Mouse (Mus musculus) heart, embryonic 10.5 days (tissue): ENCODE results near the gene Cald1. TPM values are rescaled to one million over a fixed set of nuclear protein-coding genes. Genes with fewer than 3 reads are reported as not detected.

Source experiments
- DNase-seq: peaks from one replicate; pipeline ENCODE4 v3.0.0-alpha.2; 2017; ENCODE audit warnings: low spot score
- H3K27ac ChIP-seq: fragments of 300-500 bp; sonication (generic); 2 replicates; pipeline ENCODE4 v1.5.1; 2016; ENCODE audit warnings: mild to moderate bottlenecking
- H3K27me3 ChIP-seq: fragments of 300-500 bp; sonication (generic); 2 replicates; pipeline ENCODE4 v1.6.1; 2016; ENCODE audit warnings: mild to moderate bottlenecking; ENCODE audit not compliant: poor library complexity, insufficient read depth, severe bottlenecking
- H3K36me3 ChIP-seq: fragments of 300-500 bp; sonication (generic); 2 replicates; pipeline ENCODE4 v1.6.1; 2016; ENCODE audit warnings: mild to moderate bottlenecking, moderate library complexity
- H3K4me1 ChIP-seq: fragments of 300-500 bp; sonication (generic); 2 replicates; pipeline ENCODE4 v1.6.1; 2016; ENCODE audit warnings: mild to moderate bottlenecking
- H3K4me3 ChIP-seq: fragments of 300-500 bp; sonication (generic); 2 replicates; pipeline ENCODE4 v1.5.1; 2016; ENCODE audit warnings: mild to moderate bottlenecking, moderate library complexity
- H3K9me3 ChIP-seq: fragments of 300-500 bp; sonication (generic); 2 replicates; pipeline ENCODE4 v1.6.1; 2016; ENCODE audit warnings: mild to moderate bottlenecking, moderate library complexity
- WGBS: fragments of 180-500 bp; shearing (Covaris S2); methylation state at CpG from one replicate; pipeline ENCODE4 v1.1.7; 2016; 5-methylcytosine and 5-hydroxymethylcytosine counted together
- polyA plus RNA-seq: library from polyadenylated mRNA; unstranded; fragments of >200 nt; fragmentation: Nextera tagmentation; extraction: Ambion mirVana; gene quantifications from 2 replicates; pipeline ENCODE4 v1.2.1, GENCODE M21; 2016

Gene Cald1
- polyA plus RNA-seq, 1 experiment from 2014 or later = 189 TPM

- DNase-seq = no peak
- 84% methylated on average over 9 of the region's 9 CpGs for WGBS
- no peaks in the 10 kb centered on the region for H3K36me3 ChIP-seq
- no peaks in the 10 kb centered on the region for H3K27me3 ChIP-seq
- no peaks in the 10 kb centered on the region for H3K9me3 ChIP-seq
- H3K27ac ChIP-seq = no peak overlapping the region
- no peak overlapping the region for H3K4me3 ChIP-seq
- H3K4me1 ChIP-seq = peaks cover 45% of the 10 kb centered on the region
These were observed 133.2 kb downstream of the Cald1 start for GRCm38 (mm10) chr6:34731529-34731928.

- Histone ChIP-seq H3K9me3 (no peaks in the 10 kb centered on the region), H3K27ac (peak overlapping the region; percentile 7; the same call in 1 of the 2 replicates), H3K4me3 (no peak overlapping the region), H3K27me3 (no peaks in the 10 kb centered on the region), H3K4me1 (peaks cover 21% of the 10 kb centered on the region), H3K36me3 (no peaks in the 10 kb centered on the region)
- no peak for DNase-seq
- 63% methylated on average over 13 of the region's 13 CpGs for WGBS
These were observed 136.8 kb downstream of the Cald1 start for GRCm38 (mm10) chr6:34734940-34735695.

DNA sequence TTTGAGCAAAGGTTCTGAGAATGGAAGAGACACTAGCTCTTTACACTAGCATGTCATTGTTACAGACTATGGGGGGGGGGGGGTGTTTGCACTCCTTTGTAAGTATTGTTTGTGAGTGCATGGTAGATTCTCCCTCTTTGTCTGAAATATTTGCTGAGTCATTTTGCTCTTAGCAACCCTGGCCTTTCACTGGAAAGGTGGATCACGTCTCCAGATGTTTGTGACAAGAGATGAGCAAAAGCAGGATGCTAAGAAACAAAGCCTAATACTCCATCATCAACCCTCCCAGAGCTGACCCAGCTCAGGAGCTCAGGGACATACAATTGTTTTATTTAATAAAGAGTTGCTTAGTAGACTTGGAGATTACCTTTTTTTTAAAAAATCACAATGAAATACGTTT, 138.6 kb downstream of the Cald1 start:
- no peaks in the 10 kb centered on the region for H3K27me3 ChIP-seq
- H3K27ac ChIP-seq = no peak overlapping the region
- peaks cover 7% of the 10 kb centered on the region; the same call in 1 of the 2 replicates for H3K4me1 ChIP-seq
- DNase-seq = no peak
- no peak overlapping the region for H3K4me3 ChIP-seq
- WGBS = 66% methylated on average over 2 of the region's 2 CpGs
- peaks cover 9% of the 10 kb centered on the region for H3K36me3 ChIP-seq
- H3K9me3 ChIP-seq = no peaks in the 10 kb centered on the region

DNA sequence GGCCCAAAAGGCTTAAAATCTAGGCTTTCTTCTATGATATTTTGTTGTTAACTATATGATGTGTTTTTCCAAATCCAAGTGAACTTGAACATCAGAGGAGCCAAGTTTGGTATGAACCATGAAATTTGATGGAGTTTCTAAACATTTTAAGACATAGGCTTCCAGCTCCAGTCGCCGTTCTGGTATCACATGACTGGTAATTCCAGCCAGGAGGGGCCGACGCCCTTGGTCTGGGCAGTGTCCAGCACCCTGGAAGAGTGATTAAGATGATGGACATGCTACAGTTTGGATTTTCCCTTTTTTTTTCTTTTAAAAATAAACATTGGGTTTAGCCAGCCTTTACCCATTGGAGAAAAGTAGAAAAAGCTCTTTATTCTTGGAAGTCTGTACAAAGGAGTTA, 145.6 kb downstream of the Cald1 start:
- 78% methylated on average over 4 of the region's 4 CpGs for WGBS
- Histone ChIP-seq H3K27ac (no peak overlapping the region), H3K4me3 (no peak overlapping the region), H3K27me3 (no peaks in the 10 kb centered on the region), H3K36me3 (peaks cover 65% of the 10 kb centered on the region), H3K4me1 (peaks cover 8% of the 10 kb centered on the region), H3K9me3 (no peaks in the 10 kb centered on the region)
- DNase-seq = no peak

DNA sequence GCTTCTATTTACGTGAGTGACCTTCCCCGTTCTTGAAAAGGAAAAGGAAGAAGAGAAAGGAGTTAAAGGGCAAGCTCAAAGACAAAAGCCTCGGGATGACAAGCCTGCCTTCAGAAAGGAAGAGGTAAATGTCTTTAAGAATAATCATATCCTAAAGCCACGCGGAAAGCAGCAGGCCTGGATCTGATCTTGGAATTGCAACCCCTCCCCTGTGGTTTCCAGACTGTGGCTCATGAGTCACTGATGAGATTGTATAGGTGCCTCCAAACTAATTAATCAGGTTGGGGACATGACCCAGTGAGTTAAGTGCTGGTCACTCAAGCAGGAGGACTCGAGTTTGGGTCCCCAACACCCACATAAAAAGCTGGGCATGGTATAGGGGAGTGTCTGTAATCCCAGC, 149.5 kb downstream of the Cald1 start:
- Histone ChIP-seq H3K36me3 (peaks cover 65% of the 10 kb centered on the region), H3K9me3 (no peaks in the 10 kb centered on the region)

GRCm38 (mm10) chr6:34748566-34748965, 150.3 kb downstream of the Cald1 start:
- DNase-seq = no peak
- H3K9me3 ChIP-seq = no peaks in the 10 kb centered on the region
- WGBS = 90% methylated on average over 11 of the region's 11 CpGs
- no peak overlapping the region for H3K4me3 ChIP-seq
- H3K27ac ChIP-seq = no peak overlapping the region
- no peaks in the 10 kb centered on the region for H3K27me3 ChIP-seq
- H3K4me1 ChIP-seq = peaks cover 28% of the 10 kb centered on the region
- peaks cover 62% of the 10 kb centered on the region for H3K36me3 ChIP-seq

More for the DNA sequence above, 149.5 kb downstream of the Cald1 start:
- peaks cover 28% of the 10 kb centered on the region for H3K4me1 ChIP-seq
- H3K27me3 ChIP-seq = no peaks in the 10 kb centered on the region
- H3K4me3 ChIP-seq = no peak overlapping the region
- DNase-seq = no peak
- H3K27ac ChIP-seq = no peak overlapping the region
- WGBS = 70% methylated on average over 6 of the region's 6 CpGs

- Histone ChIP-seq H3K9me3 (no peaks in the 10 kb centered on the region), H3K4me1 (peaks cover 28% of the 10 kb centered on the region), H3K27ac (no peak overlapping the region), H3K36me3 (peaks cover 60% of the 10 kb centered on the region), H3K4me3 (no peak overlapping the region), H3K27me3 (no peaks in the 10 kb centered on the region)
- WGBS = 61% methylated on average over 6 of the region's 6 CpGs
- DNase-seq = no peak
These were observed 151.2 kb downstream of the Cald1 start for GRCm38 (mm10) chr6:34749526-34749925.

- Histone ChIP-seq H3K27me3 (no peaks in the 10 kb centered on the region), H3K36me3 (peaks cover 56% of the 10 kb centered on the region), H3K4me3 (no peak overlapping the region), H3K4me1 (peaks cover 28% of the 10 kb centered on the region), H3K9me3 (no peaks in the 10 kb centered on the region), H3K27ac (peak overlapping the region; percentile 29; the same call in 1 of the 2 replicates)
- WGBS = 58% methylated on average over 7 of the region's 7 CpGs
- no peak for DNase-seq
These were observed 152.3 kb downstream of the Cald1 start for GRCm38 (mm10) chr6:34750487-34751120.

DNA sequence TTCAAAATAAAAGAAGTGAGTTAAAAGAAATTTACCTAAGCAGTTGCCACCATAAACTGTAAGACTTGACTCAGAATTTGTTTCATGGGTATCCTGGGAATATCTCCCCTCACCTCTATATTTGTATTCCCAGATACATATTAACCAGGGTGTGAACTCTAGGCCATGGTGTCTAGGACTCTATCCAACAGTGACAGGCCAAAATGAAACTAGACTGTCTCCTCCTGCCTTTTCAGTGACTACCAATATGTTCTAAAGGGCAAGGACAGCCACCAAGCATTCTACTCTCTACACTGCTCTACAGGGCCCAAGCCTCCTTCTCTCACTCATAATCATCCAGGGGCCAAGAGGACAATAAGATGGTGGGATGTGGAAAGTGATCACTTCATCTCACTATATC, 153.3 kb downstream of the Cald1 start:
- no peak overlapping the region for H3K27ac ChIP-seq
- no peak overlapping the region for H3K4me3 ChIP-seq
- H3K9me3 ChIP-seq = no peaks in the 10 kb centered on the region
- DNase-seq = no peak
- peaks cover 56% of the 10 kb centered on the region for H3K36me3 ChIP-seq
- no peaks in the 10 kb centered on the region for H3K27me3 ChIP-seq
- H3K4me1 ChIP-seq = peaks cover 28% of the 10 kb centered on the region

DNA sequence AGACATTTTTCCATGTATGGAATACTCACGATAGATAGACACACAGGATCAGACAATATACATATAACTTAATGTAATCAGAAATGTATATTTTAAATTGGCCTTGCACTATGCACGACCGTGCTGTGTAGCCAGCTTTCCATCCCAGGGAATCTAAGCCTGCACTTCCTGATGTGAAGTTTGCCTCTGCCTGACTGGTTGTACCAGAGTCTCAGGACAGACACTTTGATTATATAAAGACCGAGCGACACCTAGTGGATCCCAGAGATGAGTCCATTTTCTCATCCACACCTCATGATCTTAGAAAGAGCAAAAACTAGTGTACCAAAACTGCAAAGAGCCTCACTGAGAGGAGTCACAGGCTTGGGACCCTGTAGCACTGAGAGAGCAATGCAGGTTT, 156.1 kb downstream of the Cald1 start:
- Histone ChIP-seq H3K27ac (no peak overlapping the region), H3K27me3 (no peaks in the 10 kb centered on the region), H3K36me3 (peaks cover 61% of the 10 kb centered on the region), H3K4me1 (peaks cover 15% of the 10 kb centered on the region; the same call in 1 of the 2 replicates), H3K4me3 (no peak overlapping the region), H3K9me3 (no peaks in the 10 kb centered on the region)
- peak; percentile 81 for DNase-seq
- 40% methylated on average over 5 of the region's 5 CpGs for WGBS

DNA sequence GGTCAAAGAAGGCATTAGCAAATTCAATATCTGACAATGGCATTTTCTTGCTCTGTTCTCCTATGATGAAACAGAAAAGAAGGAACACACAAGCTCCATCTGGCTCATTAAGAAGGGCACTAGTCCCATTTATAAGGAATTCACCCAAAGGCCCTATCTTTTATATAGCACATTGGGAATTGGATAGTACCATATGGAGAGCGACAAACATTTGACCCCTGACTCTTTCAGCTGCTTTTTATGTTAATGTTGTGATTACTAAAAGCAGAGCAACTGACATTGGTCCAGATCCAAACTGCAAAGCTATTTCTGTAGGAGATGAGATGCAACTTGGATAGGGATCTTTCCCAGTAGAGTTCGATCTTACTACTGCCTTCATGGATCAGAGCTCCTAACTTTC, 160.0 kb downstream of the Cald1 start:
- Histone ChIP-seq H3K27ac (no peak overlapping the region), H3K36me3 (peaks cover 83% of the 10 kb centered on the region), H3K4me3 (no peak overlapping the region), H3K27me3 (no peaks in the 10 kb centered on the region), H3K9me3 (no peaks in the 10 kb centered on the region), H3K4me1 (no peaks in the 10 kb centered on the region)
- DNase-seq = no peak
- WGBS = 87% methylated on average over 2 of the region's 2 CpGs

DNA sequence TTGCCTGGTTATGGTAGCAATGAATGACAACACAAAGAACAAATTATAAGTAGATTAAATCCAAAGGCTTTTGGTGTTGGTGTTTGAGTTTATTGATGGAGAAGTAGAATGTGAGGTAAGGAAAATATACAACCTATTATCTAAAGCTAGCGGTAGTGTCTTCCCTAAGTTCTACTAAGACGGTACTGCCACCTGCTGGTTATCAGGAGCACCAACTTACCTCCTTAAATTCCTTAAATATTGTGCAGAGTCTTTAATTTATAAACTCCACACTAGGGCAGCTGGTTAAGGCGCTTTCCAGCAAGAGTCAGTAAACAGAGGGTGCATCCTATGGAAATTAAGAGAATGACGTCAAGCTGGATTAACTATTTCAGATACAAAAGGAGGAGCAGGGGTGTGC, 161.7 kb downstream of the Cald1 start:
- H3K36me3 ChIP-seq = peaks cover 97% of the 10 kb centered on the region
- 47% methylated on average over 4 of the region's 4 CpGs for WGBS
- DNase-seq = no peak
- H3K9me3 ChIP-seq = no peaks in the 10 kb centered on the region
- H3K4me1 ChIP-seq = no peaks in the 10 kb centered on the region
- H3K4me3 ChIP-seq = no peak overlapping the region
- no peak overlapping the region for H3K27ac ChIP-seq
- no peaks in the 10 kb centered on the region for H3K27me3 ChIP-seq

GRCm38 (mm10) chr6:34765721-34766120, 167.4 kb downstream of the Cald1 start:
- peaks cover 4% of the 10 kb centered on the region; the same call in 1 of the 2 replicates for H3K4me1 ChIP-seq
- no peak overlapping the region for H3K27ac ChIP-seq
- no peak for DNase-seq
- no peak overlapping the region for H3K4me3 ChIP-seq
- 89% methylated on average over 5 of the region's 5 CpGs for WGBS
- H3K9me3 ChIP-seq = no peaks in the 10 kb centered on the region
- H3K36me3 ChIP-seq = peaks cover 86% of the 10 kb centered on the region
- no peaks in the 10 kb centered on the region for H3K27me3 ChIP-seq
